24 mouse cellular contexts compared by ENCODE assay signal in the genomic region with DNA sequence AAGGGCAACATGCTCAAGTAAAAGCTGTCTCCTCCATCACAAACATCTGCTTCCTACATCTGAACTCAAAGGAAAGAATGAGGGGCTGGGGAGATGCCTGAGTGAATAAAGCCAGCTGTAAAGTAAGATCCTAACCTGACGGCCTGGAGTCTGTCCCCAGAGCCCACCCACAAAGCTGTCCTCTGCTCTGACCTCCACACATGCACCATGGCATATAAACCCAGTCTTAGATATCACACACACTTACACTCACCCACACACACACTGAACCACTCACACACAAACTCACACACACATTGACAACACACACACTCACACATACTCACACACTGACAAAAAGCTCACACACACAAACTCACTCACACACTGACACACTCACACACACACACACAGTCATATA.
A peak's percentile ranks its signal among the peaks of the same experiment; 100 is the strongest.
DNase-seq lines count a peak whose midpoint lies in the region; ATAC-seq lines count a peak whose summit lies in the region.
"Had no signal": no experiment of that assay in that cellular context is flagged by ENCODE, and none has a peak within 500 bp of the region (broad histone marks: within the 10 kb centered on the region; RNA-seq: fewer than 3 reads in every experiment).

No protein-coding gene starts in this region.

- no peak overlapping the region for H3K4me3 ChIP-seq in heart, embryonic 12.5 days
- no peak overlapping the region for H3K4me3 ChIP-seq in midbrain, embryonic 12.5 days
- H3K4me3 ChIP-seq in midbrain, embryonic 11.5 days (ENCODE audit: low read depth, low read length), result no peak overlapping the region
- H3K4me3 ChIP-seq in limb, embryonic 10.5 days, result no peak overlapping the region
- H3K4me3 ChIP-seq in midbrain, embryonic 16.5 days (ENCODE audit: low read depth, low read length), result no peak overlapping the region
- H3K4me3 ChIP-seq: heart, adult 2 months; heart, embryonic 15.5 days had no signal

- H3K27me3 ChIP-seq in heart, embryonic 12.5 days (replicated peaks), result no peaks in the 10 kb centered on the region
- H3K27me3 ChIP-seq in midbrain, embryonic 12.5 days, result no peaks in the 10 kb centered on the region
- H3K27me3 ChIP-seq in midbrain, embryonic 11.5 days (ENCODE audit: control insufficient read depth, insufficient read depth, low read length), result no peaks in the 10 kb centered on the region
- peaks cover 5% of the 10 kb centered on the region; the same call in 1 of the 2 replicates for H3K27me3 ChIP-seq in limb, embryonic 10.5 days (ENCODE audit: low read depth, poor library complexity, severe bottlenecking)
- H3K27me3 ChIP-seq in midbrain, embryonic 16.5 days (ENCODE audit: control insufficient read depth, insufficient read depth, low read depth, low read length), result no peaks in the 10 kb centered on the region
- H3K27me3 ChIP-seq: CH12.LX; heart, embryonic 15.5 days; Patski had no signal

- H3K36me3 ChIP-seq in heart, embryonic 12.5 days, result no peaks in the 10 kb centered on the region
- no peaks in the 10 kb centered on the region for H3K36me3 ChIP-seq in midbrain, embryonic 12.5 days
- no peaks in the 10 kb centered on the region for H3K36me3 ChIP-seq in midbrain, embryonic 11.5 days (ENCODE audit: control insufficient read depth, insufficient read depth, low read length)
- no peaks in the 10 kb centered on the region for H3K36me3 ChIP-seq in limb, embryonic 10.5 days
- H3K36me3 ChIP-seq in midbrain, embryonic 16.5 days (ENCODE audit: control insufficient read depth, insufficient read depth, low read length), result no peaks in the 10 kb centered on the region
- H3K36me3 ChIP-seq: heart, embryonic 15.5 days had no signal

- H3K4me1 ChIP-seq in heart, embryonic 12.5 days (replicated peaks), result peaks cover 19% of the 10 kb centered on the region
- peaks cover 6% of the 10 kb centered on the region for H3K4me1 ChIP-seq in midbrain, embryonic 12.5 days
- 0 out of 2 replicates have a peak, but pooled peaks cover 4% of the 10 kb centered on the region for H3K4me1 ChIP-seq in midbrain, embryonic 11.5 days (ENCODE audit: control insufficient read depth, insufficient read depth, low read length)
- peaks cover 69% of the 10 kb centered on the region for H3K4me1 ChIP-seq in limb, embryonic 10.5 days
- peaks cover 11% of the 10 kb centered on the region for H3K4me1 ChIP-seq in midbrain, embryonic 16.5 days (ENCODE audit: control insufficient read depth, insufficient read depth, low read length)

- no peak for DNase-seq in heart, postnatal 4 days
- DNase-seq in midbrain, embryonic 11.5 days (ENCODE audit: low spot score, missing footprints), result no peak
- peak; percentile 50 for DNase-seq in limb, embryonic 10.5 days (ENCODE audit: low spot score)
- DNase-seq: adrenal gland, adult 8-10 months; B cell, adult 2 months; cerebellum, adult 18-20 months; gastrocnemius, postnatal 36 days; heart, adult 2 months; kidney, adult 9 months; kidney, postnatal 14 days; layer of hippocampus, postnatal 36 days had no signal

- no peak overlapping the region for H3K27ac ChIP-seq in heart, embryonic 12.5 days (ENCODE audit: poor library complexity, severe bottlenecking)
- H3K27ac ChIP-seq in midbrain, embryonic 12.5 days (replicated peaks), result no peak overlapping the region; the same call in 1 of the 2 replicates
- no peak overlapping the region for H3K27ac ChIP-seq in midbrain, embryonic 11.5 days (ENCODE audit: low read depth, low read length)
- H3K27ac ChIP-seq in limb, embryonic 10.5 days, result no peak overlapping the region
- peak overlapping the region; percentile 39; the same call in 1 of the 2 replicates for H3K27ac ChIP-seq in midbrain, embryonic 16.5 days (ENCODE audit: low read length)
- H3K27ac ChIP-seq: heart, adult 2 months; heart, embryonic 15.5 days; hindbrain, postnatal 0 days; liver, embryonic 14.5 days; macrophage; stomach, postnatal 0 days had no signal

- H3K9me3 ChIP-seq in heart, embryonic 12.5 days (replicated peaks), result no peaks in the 10 kb centered on the region
- H3K9me3 ChIP-seq in midbrain, embryonic 12.5 days, result no peaks in the 10 kb centered on the region
- H3K9me3 ChIP-seq in midbrain, embryonic 11.5 days (ENCODE audit: control insufficient read depth, low read length), result no peaks in the 10 kb centered on the region
- no peaks in the 10 kb centered on the region for H3K9me3 ChIP-seq in limb, embryonic 10.5 days (replicated peaks)
- no peaks in the 10 kb centered on the region for H3K9me3 ChIP-seq in midbrain, embryonic 16.5 days (replicated peaks; ENCODE audit: control insufficient read depth, low read length, poor library complexity, severe bottlenecking)
- H3K9me3 ChIP-seq: G1E; heart, embryonic 15.5 days had no signal

- 0 out of 2 replicates have a peak, but pooled peaks have one; percentile 33 for ATAC-seq in heart, embryonic 12.5 days (ENCODE audit: insufficient number of reproducible peaks, low FRiP score)
- peak; percentile 52; the same call in 1 of the 2 replicates for ATAC-seq in midbrain, embryonic 12.5 days (ENCODE audit: low FRiP score, low read depth)
- ATAC-seq in midbrain, embryonic 11.5 days (ENCODE audit: low FRiP score), result no peak
- no peak for ATAC-seq in midbrain, embryonic 16.5 days
- no peak for ATAC-seq in activated CD4-positive, CD25-positive, alpha-beta regulatory T cell, adult 4 months
- ATAC-seq: hindbrain, postnatal 0 days; intestine, embryonic 16.5 days; Patski had no signal

- no peak overlapping the region for H3K9ac ChIP-seq in heart, embryonic 12.5 days
- no peak overlapping the region for H3K9ac ChIP-seq in midbrain, embryonic 12.5 days (replicated peaks)
- H3K9ac ChIP-seq in midbrain, embryonic 11.5 days (ENCODE audit: low read length), result no peak overlapping the region
- H3K9ac ChIP-seq in midbrain, embryonic 16.5 days (ENCODE audit: low read depth, low read length), result no peak overlapping the region
- H3K9ac ChIP-seq: heart, embryonic 15.5 days; liver, embryonic 14.5 days had no signal

- WGBS in heart, embryonic 12.5 days, result 30% methylated on average over 1 of the region's 1 CpGs
- WGBS in midbrain, embryonic 12.5 days, result 5% methylated on average over 1 of the region's 1 CpGs
- 11% methylated on average over 1 of the region's 1 CpGs for WGBS in midbrain, embryonic 11.5 days
- 0% methylated on average over 1 of the region's 1 CpGs for WGBS in limb, embryonic 10.5 days
- WGBS in midbrain, embryonic 16.5 days, result 16% methylated on average over 1 of the region's 1 CpGs

- H3K4me2 ChIP-seq in heart, embryonic 12.5 days, result no peak overlapping the region
- H3K4me2 ChIP-seq in midbrain, embryonic 12.5 days (replicated peaks), result no peak overlapping the region
- H3K4me2 ChIP-seq in midbrain, embryonic 11.5 days, result no peak overlapping the region
- no peak overlapping the region for H3K4me2 ChIP-seq in midbrain, embryonic 16.5 days (ENCODE audit: low read length)
- H3K4me2 ChIP-seq: heart, embryonic 15.5 days had no signal

Comparison
In these comparisons a context has a peak if more than half of its experiments do, and no peak if none do; other contexts are left out.
1. ATAC-seq: peak in heart, embryonic 12.5 days (single experiment) and midbrain, embryonic 12.5 days (single experiment); none in midbrain, embryonic 11.5 days (single experiment), midbrain, embryonic 16.5 days (single experiment) and activated CD4-positive, CD25-positive, alpha-beta regulatory T cell, adult 4 months (single experiment).